Mouse (Mus musculus): ENCODE measurements around the gene Rps6ka3. TPM values are rescaled to one million over a fixed set of nuclear protein-coding genes. Genes with fewer than 3 reads are reported as not detected.
A peak's percentile ranks its signal among the peaks of the same experiment; 100 is the strongest.

Gene Rps6ka3
- total RNA-seq (2021): 10 to 100 TPM; 47.4 to 60.2 TPM

- DNase-seq: no peak
- intact Hi-C loops (cut with DNase I): no loop called here
Observed at GRCm38 (mm10) chrX:159210007-159210406, at the start of gene Rps6ka3. Rps6ka3 (plus strand) TSS chrX:159210307.

- intact Hi-C loops (cut with DNase I): no loop called here
- no peak for DNase-seq
Observed at GRCm38 (mm10) chrX:159169200-159169599, 40.9 kb upstream of the Rps6ka3 start.

GRCm38 (mm10) chrX:159171579-159171978 is 38.5 kb upstream of the Rps6ka3 start:
- DNase-seq: no peak
- intact Hi-C loops (cut with DNase I): no loop called here

- intact Hi-C loops (cut with DNase I): no loop called here
- no peak for DNase-seq
Observed at GRCm38 (mm10) chrX:159191581-159191980, 18.5 kb upstream of the Rps6ka3 start.

GRCm38 (mm10) chrX:159199495-159199894 is 10.6 kb upstream of the Rps6ka3 start:
- no peak for DNase-seq
- intact Hi-C loops (cut with DNase I): no loop called here

GRCm38 (mm10) chrX:159200101-159200500 is 10.0 kb upstream of the Rps6ka3 start:
- intact Hi-C loops (cut with DNase I): no loop called here

GRCm38 (mm10) chrX:159210892-159211583 is 931 bp downstream of the Rps6ka3 start:
- intact Hi-C loops (cut with DNase I): no loop called here
- DNase-seq: no peak

More at GRCm38 (mm10) chrX:159200101-159200500, 10.0 kb upstream of the Rps6ka3 start:
- DNase-seq: no peak

- intact Hi-C loops (cut with DNase I): no loop called here
- no peak for DNase-seq
Observed at GRCm38 (mm10) chrX:159215253-159215652, 5.1 kb downstream of the Rps6ka3 start.

GRCm38 (mm10) chrX:159222474-159222873 is 12.4 kb downstream of the Rps6ka3 start:
- peak; percentile 17 for DNase-seq
- intact Hi-C loops (cut with DNase I): no loop called here

- no peak for DNase-seq
- intact Hi-C loops (cut with DNase I): no loop called here
Observed at GRCm38 (mm10) chrX:159237275-159237674, 27.2 kb downstream of the Rps6ka3 start.

GRCm38 (mm10) chrX:159254001-159254884 is 44.1 kb downstream of the Rps6ka3 start:
- intact Hi-C loops (cut with DNase I): loop anchor here (10.0 kb wide), 1 partner anchor 259 kb away; no protein-coding TSS in a partner anchor
- peak; percentile 16 for DNase-seq

- intact Hi-C loops (cut with DNase I): loop anchor here (5.0 to 10.0 kb wide), 2 partner anchors 261 to 882 kb away; partner anchors contain the start of gene Pdha1
- DNase-seq: peak; percentile 88
Observed at GRCm38 (mm10) chrX:159255123-159255978, 45.2 kb downstream of the Rps6ka3 start.

- DNase-seq: no peak
- intact Hi-C loops (cut with DNase I): loop anchor here (5.0 to 10.0 kb wide), 2 partner anchors 261 to 881 kb away; partner anchors contain the start of gene Pdha1
Observed at GRCm38 (mm10) chrX:159256040-159256852, 46.1 kb downstream of the Rps6ka3 start.

GRCm38 (mm10) chrX:159256921-159257421 is 46.9 kb downstream of the Rps6ka3 start:
- intact Hi-C loops (cut with DNase I): loop anchor here (5.0 to 10.0 kb wide), 2 partner anchors 262 to 880 kb away; partner anchors contain the start of gene Pdha1
- peak; percentile 37 for DNase-seq

- DNase-seq: no peak
- intact Hi-C loops (cut with DNase I): no loop called here
Observed at GRCm38 (mm10) chrX:159264681-159265080, 54.6 kb downstream of the Rps6ka3 start.

- intact Hi-C loops (cut with DNase I): no loop called here
- peak; percentile 13 for DNase-seq
Observed at GRCm38 (mm10) chrX:159269072-159269471, 59.0 kb downstream of the Rps6ka3 start.

GRCm38 (mm10) chrX:159286765-159287164 is 76.7 kb downstream of the Rps6ka3 start:
- DNase-seq: no peak

GRCm38 (mm10) chrX:159295879-159296278 is 85.8 kb downstream of the Rps6ka3 start:
- intact Hi-C loops (cut with DNase I): no loop called here
- DNase-seq: no peak

More at GRCm38 (mm10) chrX:159286765-159287164, 76.7 kb downstream of the Rps6ka3 start:
- intact Hi-C loops (cut with DNase I): no loop called here
